Mouse (Mus musculus): ENCODE data around the gene Fam83g.

GRCm38 (mm10) chr11:61660806-61661392 is 23.0 kb upstream of the Fam83g start:
- TF ChIP-seq POLR2A (IDR thresholded peaks at IDR 0.05; ENCODE audit: low read depth, low read length): no peak
- no peak for TF ChIP-seq CTCF (IDR thresholded peaks at IDR 0.05; ENCODE audit: extremely low read depth, insufficient read length, insufficient replicate concordance, low read depth, low read length)

Data from small intestine, adult 2 months (tissue).